In genomic region chr1:59862144-59862543, GRCm38 (mm10) we compare ENCODE assay signal across 28 mouse cellular contexts.
"Had no signal": no experiment of that assay in that cellular context is flagged by ENCODE, and none has a peak within 500 bp of the region (broad histone marks: within the 10 kb centered on the region; RNA-seq: fewer than 3 reads in every experiment).

No protein-coding gene starts in this region.

- H3K4me1 ChIP-seq: embryonic facial prominence, embryonic 10.5 days; embryonic facial prominence, embryonic 12.5 days; embryonic facial prominence, embryonic 13.5 days; embryonic facial prominence, embryonic 15.5 days; forebrain, embryonic 10.5 days; forebrain, embryonic 12.5 days; forebrain, embryonic 13.5 days; forebrain, embryonic 15.5 days had no signal

- H3K4me3 ChIP-seq: embryonic facial prominence, embryonic 10.5 days; embryonic facial prominence, embryonic 12.5 days; embryonic facial prominence, embryonic 13.5 days; embryonic facial prominence, embryonic 15.5 days; erythroblast, embryonic 14.5 days; forebrain, embryonic 10.5 days; forebrain, embryonic 12.5 days; forebrain, embryonic 13.5 days; forebrain, embryonic 15.5 days; gastrocnemius, adult 2 months; heart, adult 2 months had no signal

- H3K9ac ChIP-seq: embryonic facial prominence, embryonic 12.5 days; embryonic facial prominence, embryonic 13.5 days; embryonic facial prominence, embryonic 15.5 days; forebrain, embryonic 12.5 days; forebrain, embryonic 13.5 days; forebrain, embryonic 15.5 days; forebrain, postnatal 0 days had no signal

- H3K27me3 ChIP-seq: embryonic facial prominence, embryonic 12.5 days; embryonic facial prominence, embryonic 13.5 days; embryonic facial prominence, embryonic 15.5 days; forebrain, embryonic 12.5 days; forebrain, embryonic 13.5 days; forebrain, embryonic 15.5 days had no signal

- H3K9me3 ChIP-seq: embryonic facial prominence, embryonic 10.5 days; embryonic facial prominence, embryonic 12.5 days; embryonic facial prominence, embryonic 13.5 days; embryonic facial prominence, embryonic 15.5 days; forebrain, embryonic 10.5 days; forebrain, embryonic 12.5 days; forebrain, embryonic 13.5 days; forebrain, embryonic 15.5 days had no signal

- ATAC-seq: forebrain, embryonic 13.5 days; forebrain, embryonic 14.5 days; forebrain, embryonic 15.5 days; forebrain, embryonic 16.5 days; forebrain, postnatal 0 days had no signal

- H3K4me2 ChIP-seq: embryonic facial prominence, embryonic 12.5 days; embryonic facial prominence, embryonic 13.5 days; embryonic facial prominence, embryonic 15.5 days; forebrain, embryonic 12.5 days; forebrain, embryonic 13.5 days; forebrain, embryonic 15.5 days had no signal

- DNase-seq: cerebellum, adult 8-10 months; cerebellum, adult 9-10 months; cerebellum, adult 9-11 months; cerebellum, postnatal 10 days; cerebellum, postnatal 14 days; cerebellum, postnatal 25 days; cerebellum, postnatal 36 days; embryo, embryonic 11 days; forebrain, postnatal 0 days; gastrocnemius, adult 2 months; gastrocnemius, postnatal 10 days; gastrocnemius, postnatal 14 days; gastrocnemius, postnatal 25 days; gastrocnemius, postnatal 36 days; heart, adult 11 months; heart, adult 18-20 months; heart, adult 2 months had no signal

- H3K27ac ChIP-seq: embryonic facial prominence, embryonic 10.5 days; embryonic facial prominence, embryonic 12.5 days; embryonic facial prominence, embryonic 13.5 days; embryonic facial prominence, embryonic 15.5 days; forebrain, embryonic 10.5 days; forebrain, embryonic 12.5 days; forebrain, embryonic 13.5 days; forebrain, embryonic 15.5 days; gastrocnemius, adult 2 months; heart, adult 2 months had no signal
